Mouse (Mus musculus) megakaryocyte, embryonic 14.5 days (primary cell): ENCODE measurements at regions not wholly inside any gene's neighbourhood (a gene's known extent, or its start where the extent isn't known, plus 50 kb on each side); places are given as distances from the start of the nearest gene placed in this dataset.

Source experiments
- FLI1 ChIP-seq: IDR thresholded peaks from 2 replicates; pipeline ENCODE4 v1.6.1; 2012; ENCODE audit warnings: low read length, inconsistent platforms, mixed read lengths
- GATA1 ChIP-seq: IDR thresholded peaks from 3 replicates; pipeline ENCODE4 v1.6.1; 2012; ENCODE audit warnings: mixed read lengths, low read length, inconsistent platforms, borderline replicate concordance

- TF ChIP-seq GATA1: no peak
- TF ChIP-seq FLI1: no peak
Observed at GRCm38 (mm10) chr2:169474418-169475112, 113.0 kb downstream of the Gm11011 start.
